Mouse (Mus musculus): ENCODE measurements around the gene Gp1ba. TPM values are rescaled to one million over a fixed set of nuclear protein-coding genes. Genes with fewer than 3 reads are reported as not detected.

Gene Gp1ba
- polyA plus RNA-seq (2016; fragmentation: Nextera tagmentation; extraction: Ambion mirVana), result 0.26 and 0.49 TPM in 2 replicates

DNA sequence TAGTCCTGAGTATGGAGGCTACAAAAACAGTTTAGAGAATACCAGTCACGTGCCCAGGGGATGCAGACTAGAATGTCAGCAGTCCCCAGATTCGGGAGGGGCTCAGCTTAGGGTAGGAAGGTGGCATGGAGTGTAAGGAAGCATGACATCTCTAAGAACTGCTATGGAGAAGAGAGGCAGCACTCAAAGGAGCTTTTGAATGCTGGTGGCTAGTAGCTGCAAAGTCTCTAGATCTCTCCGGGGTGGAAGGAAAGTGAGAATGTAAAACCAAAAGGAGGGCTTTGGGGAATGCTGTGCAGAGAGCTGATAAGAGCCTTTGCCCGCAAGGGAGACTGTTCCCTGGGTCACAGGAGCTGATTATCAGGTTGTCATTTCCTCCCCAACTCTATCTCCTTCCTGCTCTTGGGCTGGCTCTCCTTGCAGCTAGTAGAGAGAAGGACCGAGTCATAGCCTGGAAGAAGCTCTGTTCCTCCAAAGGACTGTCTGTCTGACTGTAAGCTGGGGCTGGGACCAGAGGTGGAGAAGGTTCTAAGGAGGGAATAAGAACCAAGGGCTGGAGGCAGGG is at the start of gene Gp1ba:
Gp1ba (plus strand) TSS at position 409 of the 565 bp plus-strand sequence.
- H3K4me3 ChIP-seq, result no peak within 1 kb of the TSS
- H3K36me3 ChIP-seq, result peaks cover 8% of the 10 kb centered on the region; the same call in 1 of the 2 replicates
- no peaks in the 10 kb centered on the region for H3K4me1 ChIP-seq
- no peaks in the 10 kb centered on the region for H3K9me3 ChIP-seq
- H3K27me3 ChIP-seq (replicated peaks), result no peaks in the 10 kb centered on the region; the same call in 1 of the 2 replicates
- no peak within 1 kb of the TSS for H3K4me2 ChIP-seq (replicated peaks)
- H3K9ac ChIP-seq, result no peak within 1 kb of the TSS
- ATAC-seq (ENCODE audit: low FRiP score, low read depth), result no peak
- no peak within 1 kb of the TSS for H3K27ac ChIP-seq
- WGBS, result 59% methylated on average over 5 of the region's 5 CpGs

DNA sequence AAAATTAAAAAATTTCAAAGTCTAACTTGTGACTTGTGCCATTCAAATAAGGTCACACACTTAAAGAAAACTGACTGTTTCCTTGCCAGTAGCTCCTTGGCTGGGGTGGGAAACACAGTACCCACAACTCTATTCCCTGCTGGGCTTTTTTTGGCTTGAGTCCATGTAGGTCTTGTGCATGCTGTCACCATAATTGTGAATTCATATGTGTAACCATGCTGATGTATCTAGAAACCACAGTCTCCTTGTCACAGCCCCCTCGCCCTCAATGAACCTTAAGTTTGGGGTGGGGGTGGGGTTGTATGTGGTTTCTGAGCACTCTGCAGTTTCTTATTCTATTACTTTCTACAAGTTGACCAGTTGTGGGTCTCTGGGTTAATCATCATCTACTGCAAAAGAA is 47.2 kb upstream of the Gp1ba start:
- no peak overlapping the region for H3K4me2 ChIP-seq (replicated peaks)
- H3K4me1 ChIP-seq, result peaks cover 9% of the 10 kb centered on the region; the same call in 1 of the 2 replicates
- H3K9ac ChIP-seq, result no peak overlapping the region
- no peaks in the 10 kb centered on the region for H3K27me3 ChIP-seq (replicated peaks)
- no peaks in the 10 kb centered on the region for H3K36me3 ChIP-seq
- H3K4me3 ChIP-seq, result no peak overlapping the region
- no peaks in the 10 kb centered on the region for H3K9me3 ChIP-seq
- no peak for ATAC-seq (ENCODE audit: low FRiP score, low read depth)
- no peak overlapping the region for H3K27ac ChIP-seq
- WGBS, result 88% methylated on average over 1 of the region's 1 CpGs

DNA sequence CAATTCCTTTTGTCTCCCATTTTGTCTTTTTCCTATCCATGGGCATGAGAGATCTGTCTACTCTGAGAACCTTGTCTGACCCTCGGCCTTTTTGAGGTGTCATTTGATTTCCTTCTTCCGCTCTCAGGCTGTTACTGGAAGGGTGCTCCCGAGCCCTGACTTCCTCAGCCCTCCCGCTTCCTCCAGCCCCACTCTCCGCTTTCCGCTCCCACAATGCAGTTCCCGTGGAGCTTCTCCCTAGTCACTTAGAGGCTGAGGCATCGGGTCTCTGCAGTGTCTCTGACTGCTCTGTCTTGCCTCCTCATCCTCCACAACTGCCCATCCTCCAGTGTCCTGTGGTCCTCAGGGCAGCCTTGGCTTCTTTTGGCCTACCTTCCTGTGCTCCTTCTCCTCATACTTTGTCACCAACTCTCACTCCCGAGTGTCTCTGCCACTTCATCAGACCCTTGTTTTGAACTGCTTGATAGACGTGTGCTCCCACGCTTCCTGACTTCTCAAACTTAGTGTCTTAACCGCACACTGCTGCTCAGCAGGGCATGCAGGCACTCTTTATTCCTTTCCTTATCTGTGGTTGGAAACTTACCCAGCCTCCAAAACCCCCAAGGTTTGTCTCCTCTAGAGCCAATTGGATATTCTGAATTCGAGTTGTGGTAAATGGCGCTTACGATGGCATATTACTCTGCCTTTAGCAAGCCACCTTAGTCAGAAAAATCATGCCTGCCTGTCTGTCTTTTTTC is 44.5 kb upstream of the Gp1ba start:
- Histone ChIP-seq H3K36me3 (peaks cover 15% of the 10 kb centered on the region), H3K4me3 (no peak overlapping the region), H3K4me2 (replicated peaks) (no peak overlapping the region), H3K9me3 (no peaks in the 10 kb centered on the region), H3K4me1 (peaks cover 9% of the 10 kb centered on the region; the same call in 1 of the 2 replicates), H3K9ac (no peak overlapping the region), H3K27ac (no peak overlapping the region), H3K27me3 (replicated peaks) (no peaks in the 10 kb centered on the region)
- 89% methylated on average over 15 of the region's 15 CpGs for WGBS
- ATAC-seq (ENCODE audit: low FRiP score, low read depth), result no peak

DNA sequence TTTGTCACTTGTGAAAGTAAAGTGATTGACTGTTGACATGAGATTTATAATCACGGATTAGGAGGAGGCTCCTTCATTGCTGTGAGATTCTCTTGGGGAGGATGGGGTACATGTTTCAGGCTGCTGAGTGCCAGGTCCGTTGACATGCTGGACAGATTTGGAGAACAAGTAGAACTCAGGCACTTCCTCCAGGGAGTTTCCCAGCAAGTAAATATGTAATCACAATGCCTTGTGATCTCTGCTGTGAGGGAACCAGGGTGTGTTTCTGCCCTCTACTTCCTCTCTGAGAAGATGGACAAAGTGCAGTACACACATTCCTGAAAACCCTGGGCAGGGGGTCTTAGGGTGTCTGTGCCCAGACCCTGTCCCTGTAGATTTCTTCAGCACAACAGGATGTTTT is 43.3 kb upstream of the Gp1ba start:
- H3K27ac ChIP-seq, result no peak overlapping the region
- ATAC-seq (ENCODE audit: low FRiP score, low read depth), result no peak

DNA sequence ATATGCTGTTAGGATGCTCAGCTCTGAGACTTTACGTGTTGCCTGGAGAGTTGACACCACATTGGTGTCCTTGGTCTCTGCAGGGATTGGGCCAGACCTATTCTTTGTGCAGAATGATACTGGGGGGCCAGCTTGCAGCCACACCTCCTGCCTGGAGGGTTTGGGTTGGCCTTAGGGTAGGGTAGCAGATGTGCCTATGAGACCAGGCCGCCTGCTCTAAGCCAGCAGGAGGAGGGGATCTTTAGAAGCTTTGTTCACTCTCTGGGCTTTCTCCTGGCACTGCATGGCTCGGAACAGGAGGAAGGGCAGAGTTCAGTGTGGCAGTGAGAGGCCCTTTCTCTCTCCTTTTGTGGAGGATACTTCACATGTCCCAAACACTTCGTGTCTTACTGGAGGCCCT is 42.8 kb upstream of the Gp1ba start:
- H3K9me3 ChIP-seq, result no peaks in the 10 kb centered on the region
- no peak for ATAC-seq (ENCODE audit: low FRiP score, low read depth)
- no peak overlapping the region for H3K4me2 ChIP-seq (replicated peaks)
- peaks cover 9% of the 10 kb centered on the region; the same call in 1 of the 2 replicates for H3K4me1 ChIP-seq
- WGBS, result 68% methylated on average over 4 of the region's 4 CpGs
- H3K9ac ChIP-seq, result no peak overlapping the region
- no peak overlapping the region for H3K4me3 ChIP-seq
- H3K36me3 ChIP-seq, result peaks cover 18% of the 10 kb centered on the region
- H3K27me3 ChIP-seq (replicated peaks), result no peaks in the 10 kb centered on the region
- H3K27ac ChIP-seq, result no peak overlapping the region

More for the DNA sequence above, 43.3 kb upstream of the Gp1ba start:
- Histone ChIP-seq H3K9me3 (no peaks in the 10 kb centered on the region), H3K4me1 (peaks cover 9% of the 10 kb centered on the region; the same call in 1 of the 2 replicates), H3K9ac (no peak overlapping the region), H3K27me3 (replicated peaks) (no peaks in the 10 kb centered on the region), H3K4me3 (no peak overlapping the region), H3K4me2 (replicated peaks) (no peak overlapping the region), H3K36me3 (peaks cover 18% of the 10 kb centered on the region)
- 84% methylated on average over 2 of the region's 2 CpGs for WGBS

DNA sequence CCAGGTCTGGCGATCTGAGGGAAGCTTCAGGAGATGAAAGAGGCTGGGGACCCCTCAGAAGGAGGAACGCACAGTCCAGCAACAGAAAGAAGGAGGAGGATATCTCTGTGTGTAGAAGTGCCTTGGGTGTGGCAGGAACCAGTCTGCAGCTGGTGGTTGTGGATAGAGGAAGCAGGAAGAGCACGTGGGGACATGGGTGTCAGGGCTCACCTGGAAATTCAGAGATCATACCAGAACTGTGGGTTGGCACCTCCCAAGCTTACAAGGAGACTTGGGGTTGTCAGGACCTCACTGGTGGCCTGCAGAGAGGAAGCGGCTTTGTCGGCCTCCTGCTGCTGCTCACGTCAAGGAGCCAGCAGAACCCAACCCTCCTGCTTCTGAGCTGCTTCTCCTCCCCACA is 41.6 kb upstream of the Gp1ba start:
- WGBS, result 89% methylated on average over 6 of the region's 6 CpGs
- H3K9ac ChIP-seq, result no peak overlapping the region

DNA sequence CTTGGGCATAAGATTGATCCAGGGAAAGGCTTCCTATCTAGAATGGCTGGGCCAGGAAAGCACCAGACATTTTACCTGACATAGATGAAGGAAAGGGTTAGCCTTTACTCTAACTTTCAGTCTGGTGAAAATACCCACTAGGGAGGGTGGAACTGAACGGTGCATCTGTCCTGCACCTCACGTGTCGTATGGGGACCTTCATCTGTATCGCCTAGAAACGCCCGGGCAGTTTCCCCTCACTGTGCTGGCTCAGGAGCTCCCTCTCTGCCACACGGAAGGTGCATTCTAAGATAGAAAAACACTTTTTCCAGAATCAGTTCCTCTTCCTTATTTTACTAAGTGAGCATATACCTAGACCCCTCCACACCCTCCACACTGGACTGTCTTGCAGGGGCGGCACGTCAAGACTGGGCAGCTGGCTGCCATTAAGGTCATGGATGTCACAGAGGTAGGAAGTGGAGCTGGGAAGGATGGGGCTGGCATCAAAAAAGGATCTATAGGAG is 40.4 kb upstream of the Gp1ba start:
- Histone ChIP-seq H3K4me2 (replicated peaks) (no peak overlapping the region), H3K4me3 (no peak overlapping the region), H3K27me3 (replicated peaks) (no peaks in the 10 kb centered on the region), H3K4me1 (peaks cover 9% of the 10 kb centered on the region; the same call in 1 of the 2 replicates), H3K9ac (no peak overlapping the region), H3K27ac (no peak overlapping the region), H3K9me3 (no peaks in the 10 kb centered on the region), H3K36me3 (peaks cover 29% of the 10 kb centered on the region)
- WGBS, result 92% methylated on average over 9 of the region's 9 CpGs
- ATAC-seq (ENCODE audit: low FRiP score, low read depth), result no peak

More for the DNA sequence above, 41.6 kb upstream of the Gp1ba start:
- no peaks in the 10 kb centered on the region for H3K27me3 ChIP-seq (replicated peaks)
- H3K4me1 ChIP-seq, result peaks cover 9% of the 10 kb centered on the region; the same call in 1 of the 2 replicates
- peaks cover 29% of the 10 kb centered on the region for H3K36me3 ChIP-seq
- H3K9me3 ChIP-seq, result no peaks in the 10 kb centered on the region
- H3K4me2 ChIP-seq (replicated peaks), result no peak overlapping the region
- H3K27ac ChIP-seq, result no peak overlapping the region
- no peak overlapping the region for H3K4me3 ChIP-seq
- ATAC-seq (ENCODE audit: low FRiP score, low read depth), result no peak

DNA sequence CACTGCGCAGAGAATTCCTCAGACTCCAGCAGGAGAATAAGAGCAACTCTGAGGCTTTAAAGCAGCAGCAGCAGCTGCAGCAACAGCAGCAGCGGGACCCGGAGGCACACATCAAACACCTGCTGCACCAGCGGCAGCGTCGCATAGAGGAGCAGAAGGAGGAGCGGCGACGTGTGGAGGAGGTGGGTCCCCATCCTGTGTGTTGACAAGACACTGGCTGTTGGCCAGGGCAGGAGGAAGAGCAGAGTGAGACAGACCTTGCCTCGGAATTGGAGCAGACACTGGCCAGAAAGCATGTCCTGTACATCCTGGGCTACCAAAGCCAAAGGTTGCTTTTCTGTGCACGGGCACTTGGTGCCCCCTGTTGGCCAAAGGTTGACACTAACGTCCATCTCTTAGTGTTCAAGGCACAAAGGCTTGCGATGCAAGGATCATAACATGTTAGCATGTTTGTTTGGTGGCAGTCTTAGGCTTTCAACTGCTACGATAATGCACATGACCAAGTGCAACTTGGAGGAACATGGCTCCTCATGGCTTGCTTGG is 33.8 kb upstream of the Gp1ba start:
- peaks cover 76% of the 10 kb centered on the region for H3K36me3 ChIP-seq
- H3K9me3 ChIP-seq, result no peaks in the 10 kb centered on the region
- no peak overlapping the region for H3K27ac ChIP-seq
- H3K4me2 ChIP-seq (replicated peaks), result no peak overlapping the region
- H3K4me3 ChIP-seq, result no peak overlapping the region
- H3K4me1 ChIP-seq, result 0 out of 2 replicates have a peak, but pooled peaks cover 2% of the 10 kb centered on the region
- WGBS, result 72% methylated on average over 14 of the region's 14 CpGs
- no peak for ATAC-seq (ENCODE audit: low FRiP score, low read depth)
- no peak overlapping the region for H3K9ac ChIP-seq
- H3K27me3 ChIP-seq (replicated peaks), result no peaks in the 10 kb centered on the region

DNA sequence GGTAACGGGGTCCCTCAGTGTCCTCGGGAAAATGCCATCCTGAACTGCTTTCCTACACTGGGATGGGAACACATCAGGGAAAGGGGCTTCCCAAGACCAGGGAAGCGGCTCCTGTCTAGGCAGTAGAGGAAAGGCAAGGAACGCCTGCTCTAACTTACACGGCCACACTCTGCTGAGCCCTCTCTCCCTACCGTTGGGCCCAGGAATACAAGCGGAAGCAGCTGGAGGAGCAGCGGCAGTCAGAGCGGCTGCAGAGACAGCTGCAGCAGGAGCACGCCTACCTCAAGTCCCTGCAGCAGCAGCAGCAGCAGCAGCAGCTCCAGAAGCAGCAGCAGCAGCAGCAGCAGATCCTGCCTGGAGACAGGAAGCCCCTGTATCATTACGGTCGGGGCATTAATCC is 32.2 kb upstream of the Gp1ba start:
- no peaks in the 10 kb centered on the region for H3K9me3 ChIP-seq
- H3K36me3 ChIP-seq, result peaks cover 86% of the 10 kb centered on the region
- H3K9ac ChIP-seq, result no peak overlapping the region
- no peak for ATAC-seq (ENCODE audit: low FRiP score, low read depth)
- 80% methylated on average over 12 of the region's 12 CpGs for WGBS
- H3K4me1 ChIP-seq, result 0 out of 2 replicates have a peak, but pooled peaks cover 2% of the 10 kb centered on the region
- no peak overlapping the region for H3K4me2 ChIP-seq (replicated peaks)
- H3K4me3 ChIP-seq, result no peak overlapping the region
- H3K27me3 ChIP-seq (replicated peaks), result no peaks in the 10 kb centered on the region
- H3K27ac ChIP-seq, result no peak overlapping the region

DNA sequence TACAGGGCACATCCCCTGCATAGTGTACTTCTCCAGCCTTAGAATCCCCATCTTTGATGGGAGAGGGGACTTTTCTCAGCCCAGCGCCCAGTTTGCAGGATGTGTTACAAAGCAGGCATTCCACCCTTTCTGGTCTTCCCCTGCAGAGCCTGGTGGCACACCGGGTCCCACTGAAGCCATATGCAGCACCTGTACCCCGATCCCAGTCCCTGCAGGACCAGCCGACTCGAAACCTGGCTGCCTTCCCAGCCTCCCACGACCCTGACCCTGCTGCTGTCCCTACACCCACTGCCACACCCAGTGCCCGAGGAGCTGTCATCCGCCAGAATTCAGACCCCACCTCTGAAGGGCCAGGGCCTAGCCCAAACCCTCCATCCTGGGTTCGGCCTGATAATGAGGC is 31.3 kb upstream of the Gp1ba start:
- 93% methylated on average over 9 of the region's 9 CpGs for WGBS
- Histone ChIP-seq H3K4me3 (no peak overlapping the region), H3K27me3 (replicated peaks) (no peaks in the 10 kb centered on the region), H3K27ac (no peak overlapping the region), H3K4me2 (replicated peaks) (no peak overlapping the region), H3K36me3 (peaks cover 86% of the 10 kb centered on the region), H3K9ac (no peak overlapping the region), H3K9me3 (no peaks in the 10 kb centered on the region), H3K4me1 (0 out of 2 replicates have a peak, but pooled peaks cover 2% of the 10 kb centered on the region)
- ATAC-seq (ENCODE audit: low FRiP score, low read depth), result no peak

DNA sequence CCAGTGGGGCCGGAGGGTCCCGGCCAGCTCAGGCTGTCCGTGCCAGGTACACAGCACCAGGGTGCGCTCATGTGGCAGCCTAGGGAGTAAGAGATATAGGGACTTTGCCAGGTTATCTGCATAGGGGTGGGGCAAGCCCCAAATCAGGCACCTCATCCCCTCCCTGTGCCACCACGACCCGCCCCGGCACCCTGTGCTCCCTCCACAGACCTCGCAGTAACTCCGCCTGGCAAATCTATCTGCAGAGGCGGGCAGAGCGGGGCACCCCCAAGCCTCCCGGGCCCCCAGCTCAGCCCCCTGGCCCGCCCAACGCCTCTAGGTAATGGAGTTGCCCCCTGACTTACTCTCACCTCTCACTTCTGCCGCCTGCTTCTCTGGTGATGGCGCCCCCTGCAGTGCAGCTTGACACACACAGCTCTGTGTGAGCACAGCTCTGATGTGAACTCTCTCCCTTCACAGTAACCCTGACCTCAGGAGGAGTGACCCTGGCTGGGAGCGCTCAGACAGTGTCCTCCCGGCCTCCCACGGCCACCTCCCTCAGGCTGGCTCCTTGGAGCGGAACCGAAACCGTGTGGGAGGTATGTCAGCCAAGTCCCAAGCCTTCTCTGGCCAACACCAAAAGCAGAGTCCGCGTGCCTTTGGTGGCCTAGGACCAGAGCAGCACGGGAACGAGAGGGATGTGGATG is 30.4 kb upstream of the Gp1ba start:
- peaks cover 95% of the 10 kb centered on the region for H3K36me3 ChIP-seq
- no peak for ATAC-seq (ENCODE audit: low FRiP score, low read depth)
- H3K9ac ChIP-seq, result no peak overlapping the region
- no peak overlapping the region for H3K27ac ChIP-seq
- no peaks in the 10 kb centered on the region for H3K27me3 ChIP-seq (replicated peaks)
- WGBS, result 91% methylated on average over 26 of the region's 26 CpGs
- H3K4me1 ChIP-seq, result 0 out of 2 replicates have a peak, but pooled peaks cover 2% of the 10 kb centered on the region
- H3K4me3 ChIP-seq, result no peak overlapping the region
- no peaks in the 10 kb centered on the region for H3K9me3 ChIP-seq
- H3K4me2 ChIP-seq (replicated peaks), result no peak overlapping the region

DNA sequence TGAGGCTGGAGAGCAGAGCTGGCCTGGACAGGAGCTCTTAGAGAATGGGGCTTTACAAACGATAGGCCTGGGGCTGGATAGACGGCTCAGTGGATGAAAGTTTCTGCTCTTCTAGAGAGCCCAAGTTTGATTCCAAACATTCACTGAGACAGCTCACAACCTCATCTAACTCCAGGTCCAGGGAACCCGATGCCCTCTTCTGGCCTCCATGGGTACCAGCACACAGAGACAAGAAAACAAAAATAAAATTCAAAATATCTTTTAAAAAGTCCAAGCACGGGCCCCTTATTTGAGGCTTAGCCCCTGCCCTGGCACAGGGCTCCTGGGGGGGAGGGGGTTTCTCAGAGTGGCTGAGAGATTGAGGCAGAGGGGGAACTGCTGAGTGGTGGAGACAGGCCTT is 28.2 kb upstream of the Gp1ba start:
- Histone ChIP-seq H3K27ac (no peak overlapping the region), H3K9ac (no peak overlapping the region), H3K4me2 (replicated peaks) (no peak overlapping the region), H3K4me3 (no peak overlapping the region), H3K27me3 (replicated peaks) (peaks cover 7% of the 10 kb centered on the region; the same call in 1 of the 2 replicates), H3K36me3 (peaks cover 75% of the 10 kb centered on the region), H3K4me1 (peaks cover 8% of the 10 kb centered on the region), H3K9me3 (no peaks in the 10 kb centered on the region)
- WGBS, result 86% methylated on average over 4 of the region's 4 CpGs
- no peak for ATAC-seq (ENCODE audit: low FRiP score, low read depth)

Measured in neural tube, embryonic 12.5 days (tissue).